Mouse (Mus musculus): ENCODE data around the gene Tspan13.

The Tspan13 gene

GRCm38 (mm10) chr12:35979625-35980024 is 62.7 kb downstream of the Tspan13 start:
- DNase-seq (ENCODE audit: extremely low spot score, low spot score): no peak

- no peak for DNase-seq (ENCODE audit: extremely low spot score, low spot score)
Observed at GRCm38 (mm10) chr12:35977633-35978246, 64.6 kb downstream of the Tspan13 start.

GRCm38 (mm10) chr12:35975898-35976297 is 66.4 kb downstream of the Tspan13 start:
- no peak for DNase-seq (ENCODE audit: extremely low spot score, low spot score)

- DNase-seq (ENCODE audit: extremely low spot score, low spot score): no peak
Observed at GRCm38 (mm10) chr12:35966768-35967141, 75.5 kb downstream of the Tspan13 start.

GRCm38 (mm10) chr12:35966098-35966767 is 76.1 kb downstream of the Tspan13 start:
- DNase-seq (ENCODE audit: extremely low spot score, low spot score): no peak
